Mouse (Mus musculus): ENCODE measurements at regions not wholly inside any gene's neighbourhood (a gene's known extent, or its start where the extent isn't known, plus 50 kb on each side); places are given as distances from the start of the nearest gene placed in this dataset.

DNA sequence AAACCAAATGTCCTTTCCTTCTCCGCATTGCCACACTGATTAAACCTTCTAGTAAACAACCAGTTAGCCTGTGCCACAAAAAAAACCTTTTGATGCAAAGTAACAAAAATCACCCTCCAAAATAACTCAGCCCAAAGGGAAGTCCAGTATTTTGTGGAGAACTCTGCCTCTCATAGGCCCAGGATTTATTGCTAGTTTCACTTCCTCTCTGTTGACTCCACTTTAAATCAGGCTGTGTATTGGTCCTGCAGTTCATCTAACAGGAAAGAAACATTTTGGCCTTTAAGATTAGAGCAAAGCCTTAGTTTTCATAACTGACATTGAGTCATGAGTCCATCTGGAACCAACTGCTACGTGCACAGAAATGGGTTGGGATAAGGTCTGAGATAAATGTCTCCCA, 168.4 kb downstream of the Ube2e3 start:
- no peak for TF ChIP-seq POLR2A (IDR thresholded peaks at IDR 0.05; ENCODE audit: borderline replicate concordance, insufficient read depth, low read length)
- TF ChIP-seq CTCF (IDR thresholded peaks at IDR 0.05; ENCODE audit: borderline replicate concordance, insufficient read depth, low read depth, low read length): no peak
